Mouse (Mus musculus): ENCODE measurements around the gene Il16. TPM values are rescaled to one million over a fixed set of nuclear protein-coding genes. Genes with fewer than 3 reads are reported as not detected.

Il16 gene
- total RNA-seq, 2 experiments from 2014 or later: 2.5 to 3.4 TPM

- intact Hi-C loops (cut with DNase I): no loop called here
- no peak for DNase-seq (ENCODE audit: low spot score in 2 of 2)
These were observed 42.3 kb downstream of the Il16 start for GRCm38 (mm10) chr7:83703046-83703775.

GRCm38 (mm10) chr7:83699066-83699745 is 46.3 kb downstream of the Il16 start:
- intact Hi-C loops (cut with DNase I): loop anchor here (5.0 kb wide), 1 partner anchor 103 kb away; no protein-coding TSS in a partner anchor
- DNase-seq (ENCODE audit: low spot score in 2 of 2): no peak

DNA sequence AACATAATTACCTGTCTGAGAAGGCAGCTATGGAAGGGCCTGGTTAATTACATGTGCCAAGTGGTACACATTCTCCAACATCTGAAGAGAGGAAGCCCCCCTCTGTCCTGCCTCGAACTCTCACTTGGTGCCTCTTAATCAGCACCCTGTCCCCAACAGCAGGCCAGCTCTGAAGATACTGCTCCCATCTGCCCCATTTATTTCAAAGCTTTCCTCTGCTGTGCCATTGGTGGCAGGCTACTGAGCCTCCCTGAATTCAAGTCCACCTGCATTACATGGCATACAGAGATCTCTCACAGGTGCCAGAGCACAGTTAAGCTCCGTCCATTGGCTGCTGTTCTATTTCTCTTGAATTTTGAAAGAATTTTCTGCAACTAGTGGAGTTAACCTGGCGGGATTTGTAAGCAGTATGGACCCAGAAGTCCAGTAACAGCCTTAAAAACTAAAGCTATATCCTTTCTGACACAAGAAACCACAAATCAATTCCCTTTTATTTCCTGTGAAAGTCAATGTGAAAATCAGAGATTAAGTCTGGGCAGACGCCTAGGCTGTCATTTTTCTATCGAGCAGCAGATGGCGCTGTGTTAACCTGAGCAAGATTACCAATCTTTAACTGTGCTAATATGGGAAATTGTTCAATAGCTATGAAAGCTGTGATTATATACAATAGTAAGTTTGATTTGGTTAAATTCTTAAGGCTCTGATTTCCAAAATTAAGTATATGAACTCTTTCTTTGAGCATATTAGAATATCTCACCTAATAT is 49.9 kb downstream of the Il16 start:
- DNase-seq (ENCODE audit: low spot score in 2 of 2): no peak

GRCm38 (mm10) chr7:83682640-83683274 is 62.8 kb downstream of the Il16 start:
- no peak for DNase-seq (ENCODE audit: low spot score in 2 of 2)
- intact Hi-C loops (cut with DNase I): no loop called here

More for the DNA sequence above, 49.9 kb downstream of the Il16 start:
- intact Hi-C loops (cut with DNase I): loop anchor here (2.0 to 5.0 kb wide), 2 partner anchors 79 to 107 kb away; no protein-coding TSS in a partner anchor

GRCm38 (mm10) chr7:83678506-83678905 is 67.0 kb downstream of the Il16 start:
- intact Hi-C loops (cut with DNase I): loop anchor here (10.0 kb wide), 1 partner anchor 964 kb away; no protein-coding TSS in a partner anchor
- no peak for DNase-seq (ENCODE audit: low spot score in 2 of 2)

GRCm38 (mm10) chr7:83677296-83677695 is 68.2 kb downstream of the Il16 start:
- no peak for DNase-seq (ENCODE audit: low spot score in 2 of 2)
- intact Hi-C loops (cut with DNase I): loop anchor here (10.0 kb wide), 1 partner anchor 962 kb away; no protein-coding TSS in a partner anchor

DNA sequence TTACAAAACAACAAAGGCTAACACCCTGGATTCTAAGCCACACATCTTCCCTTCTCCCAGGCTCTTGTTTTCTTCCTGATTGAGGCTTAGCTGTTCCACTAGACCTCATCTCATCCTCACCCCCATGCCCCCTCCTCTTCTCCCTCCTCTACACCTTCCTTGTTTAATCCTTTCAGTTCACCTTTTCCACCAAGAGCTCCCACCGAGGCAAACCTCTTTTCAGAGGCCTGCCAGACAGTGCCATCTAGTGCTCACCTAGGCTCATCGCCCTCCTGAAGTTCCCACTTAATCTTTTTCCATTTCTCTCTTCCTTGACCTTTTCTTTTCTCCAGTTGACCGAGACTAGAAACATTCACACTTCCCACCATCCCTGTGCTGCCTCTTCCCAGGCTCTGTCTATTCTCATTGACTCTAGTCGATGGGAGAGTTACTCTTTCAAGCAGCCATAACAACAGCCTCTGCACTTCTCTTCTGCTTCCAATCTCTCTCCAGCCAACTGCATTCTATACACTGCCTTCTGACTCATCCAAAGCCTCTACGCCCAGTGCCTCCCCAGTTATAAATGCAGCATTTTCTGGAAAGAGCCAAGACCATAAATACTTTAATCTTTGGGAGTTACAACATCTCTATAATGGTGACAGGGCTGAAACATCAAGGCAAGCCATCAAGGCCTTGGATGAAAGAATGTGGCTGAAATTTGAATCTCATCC is 69.8 kb downstream of the Il16 start:
- no peak for DNase-seq (ENCODE audit: low spot score in 2 of 2)

DNA sequence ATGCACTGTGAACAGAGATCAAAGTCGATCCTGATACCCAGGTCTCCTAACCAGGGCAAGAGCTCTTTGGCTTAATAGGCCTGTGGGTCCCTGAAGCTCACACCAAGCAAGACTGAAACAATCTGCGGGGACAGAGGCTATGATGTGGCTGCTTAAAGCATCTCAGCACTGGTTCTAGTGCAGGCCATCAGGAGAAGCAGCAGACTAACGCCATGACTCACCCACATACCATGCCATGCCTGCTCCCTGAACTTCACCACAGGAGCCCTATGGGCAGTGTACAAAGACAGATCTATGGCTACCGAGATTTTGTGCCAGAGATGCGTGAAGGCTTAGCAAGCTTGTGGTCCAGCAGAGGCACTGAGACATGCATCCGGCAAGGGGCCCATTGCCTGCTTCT is 74.0 kb downstream of the Il16 start:
- intact Hi-C loops (cut with DNase I): loop anchor here (10.0 kb wide), 1 partner anchor 957 kb away; no protein-coding TSS in a partner anchor
- DNase-seq (ENCODE audit: low spot score in 2 of 2): no peak

More for the DNA sequence above, 69.8 kb downstream of the Il16 start:
- intact Hi-C loops (cut with DNase I): loop anchor here (1.0 to 10.0 kb wide), 2 partner anchors 107 to 961 kb away; no protein-coding TSS in a partner anchor

DNA sequence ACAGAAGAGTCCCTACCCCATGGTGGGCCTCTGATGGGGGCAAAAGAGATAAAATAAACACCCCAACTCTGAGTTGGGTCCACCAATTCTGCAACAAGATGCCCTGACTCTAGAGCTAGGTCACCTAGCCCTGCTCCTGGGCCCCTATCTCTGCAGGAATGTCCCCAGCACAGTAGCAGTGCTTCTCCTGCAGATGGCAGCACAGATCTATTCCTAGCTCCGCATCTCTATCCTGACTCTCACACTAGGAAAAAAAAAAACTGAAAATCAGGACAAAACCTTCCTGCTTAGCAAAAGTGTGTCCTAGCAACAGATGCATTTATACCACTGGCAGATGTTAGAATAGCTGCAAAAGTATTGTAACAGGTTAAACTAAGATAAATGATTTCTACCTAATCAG is 76.8 kb downstream of the Il16 start:
- intact Hi-C loops (cut with DNase I): loop anchor here (2.0 to 10.0 kb wide), 3 partner anchors 106 to 216 kb away; partner anchors contain the start of genes Mesd and Tlnrd1
- DNase-seq (ENCODE audit: low spot score in 2 of 2): peak; percentile 41 to 43

- intact Hi-C loops (cut with DNase I): loop anchor here (2.0 to 10.0 kb wide), 3 partner anchors 107 to 217 kb away; partner anchors contain the start of genes Mesd and Tlnrd1
- no peak for DNase-seq (ENCODE audit: low spot score in 2 of 2)
These were observed 77.4 kb downstream of the Il16 start for GRCm38 (mm10) chr7:83667936-83668645.

GRCm38 (mm10) chr7:83666087-83666595 is 79.4 kb downstream of the Il16 start:
- intact Hi-C loops (cut with DNase I): loop anchor here (10.0 kb wide), 2 partner anchors 139 to 219 kb away; partner anchors contain the start of genes Mesd and Tlnrd1
- no peak for DNase-seq (ENCODE audit: low spot score in 2 of 2)

- intact Hi-C loops (cut with DNase I): loop anchor here (10.0 kb wide), 2 partner anchors 142 to 222 kb away; partner anchors contain the start of genes Mesd and Tlnrd1
- DNase-seq (ENCODE audit: low spot score in 2 of 2): no peak
These were observed 82.7 kb downstream of the Il16 start for GRCm38 (mm10) chr7:83662711-83663375.

DNA sequence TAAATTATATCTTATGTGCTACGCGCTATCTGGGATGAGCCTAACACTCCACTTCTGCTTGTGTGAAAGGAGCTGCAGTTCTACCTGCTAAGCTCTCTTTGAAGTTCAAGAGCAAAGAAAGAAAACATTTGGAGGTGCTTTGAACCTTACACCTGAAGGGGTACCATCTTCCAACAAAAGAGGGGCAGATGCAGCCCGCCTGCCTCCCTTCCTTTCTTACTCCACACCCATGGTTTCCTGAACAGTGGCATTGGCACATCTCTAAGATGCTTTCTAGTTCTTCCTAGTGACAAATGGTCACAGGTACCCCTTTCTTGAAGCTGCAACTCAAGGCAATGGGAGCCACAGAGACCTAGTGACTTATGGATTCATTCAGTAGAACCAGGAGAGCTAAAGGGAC is 83.8 kb downstream of the Il16 start:
- intact Hi-C loops (cut with DNase I): loop anchor here (10.0 kb wide), 2 partner anchors 143 to 223 kb away; partner anchors contain the start of genes Mesd and Tlnrd1
- DNase-seq (ENCODE audit: low spot score in 2 of 2): no peak

DNA sequence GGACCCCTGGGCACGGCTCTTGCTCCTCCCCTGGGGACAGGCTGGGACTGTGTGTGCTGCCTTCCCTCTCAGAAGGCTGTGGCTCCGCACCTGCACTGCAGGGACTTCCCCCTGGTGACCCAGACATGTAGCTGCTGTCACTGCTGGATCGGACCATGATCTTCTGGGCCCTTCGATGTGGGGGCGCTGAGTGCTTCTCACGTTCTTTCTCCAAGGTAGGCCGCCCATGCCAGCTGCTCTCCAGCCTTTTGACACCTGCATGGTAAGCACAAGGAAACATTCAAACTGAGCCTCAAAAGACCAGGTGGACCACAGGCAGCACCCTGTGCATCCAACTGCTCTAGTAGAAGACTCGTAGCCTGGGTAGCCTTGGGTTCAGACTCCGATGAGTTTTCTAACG is 84.5 kb downstream of the Il16 start:
- no peak for DNase-seq (ENCODE audit: low spot score in 2 of 2)
- intact Hi-C loops (cut with DNase I): loop anchor here (10.0 kb wide), 2 partner anchors 144 to 224 kb away; partner anchors contain the start of genes Mesd and Tlnrd1

DNA sequence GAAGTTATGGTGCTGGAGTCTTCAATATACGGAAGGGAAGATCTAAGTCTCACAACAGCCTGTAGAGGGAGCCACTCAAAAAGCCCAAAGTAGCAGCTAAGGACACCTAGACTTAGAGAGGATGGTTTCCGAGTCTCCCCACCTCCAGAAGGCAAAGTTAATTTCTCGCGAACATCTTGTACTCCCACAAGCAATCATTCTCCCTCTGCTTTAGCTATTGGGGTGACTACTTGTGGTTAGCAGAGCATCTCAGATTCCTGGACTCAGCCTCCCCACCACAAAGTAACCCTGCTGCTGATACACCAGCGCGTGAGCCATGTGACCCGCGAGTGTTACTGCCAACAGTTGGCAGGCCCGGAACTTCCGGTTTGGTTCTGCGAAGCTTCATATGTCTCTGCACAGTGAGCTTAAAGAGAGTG is 85.2 kb downstream of the Il16 start:
- intact Hi-C loops (cut with DNase I): loop anchor here (10.0 kb wide), 2 partner anchors 145 to 225 kb away; partner anchors contain the start of genes Mesd and Tlnrd1
- no peak for DNase-seq (ENCODE audit: low spot score in 2 of 2)

DNA sequence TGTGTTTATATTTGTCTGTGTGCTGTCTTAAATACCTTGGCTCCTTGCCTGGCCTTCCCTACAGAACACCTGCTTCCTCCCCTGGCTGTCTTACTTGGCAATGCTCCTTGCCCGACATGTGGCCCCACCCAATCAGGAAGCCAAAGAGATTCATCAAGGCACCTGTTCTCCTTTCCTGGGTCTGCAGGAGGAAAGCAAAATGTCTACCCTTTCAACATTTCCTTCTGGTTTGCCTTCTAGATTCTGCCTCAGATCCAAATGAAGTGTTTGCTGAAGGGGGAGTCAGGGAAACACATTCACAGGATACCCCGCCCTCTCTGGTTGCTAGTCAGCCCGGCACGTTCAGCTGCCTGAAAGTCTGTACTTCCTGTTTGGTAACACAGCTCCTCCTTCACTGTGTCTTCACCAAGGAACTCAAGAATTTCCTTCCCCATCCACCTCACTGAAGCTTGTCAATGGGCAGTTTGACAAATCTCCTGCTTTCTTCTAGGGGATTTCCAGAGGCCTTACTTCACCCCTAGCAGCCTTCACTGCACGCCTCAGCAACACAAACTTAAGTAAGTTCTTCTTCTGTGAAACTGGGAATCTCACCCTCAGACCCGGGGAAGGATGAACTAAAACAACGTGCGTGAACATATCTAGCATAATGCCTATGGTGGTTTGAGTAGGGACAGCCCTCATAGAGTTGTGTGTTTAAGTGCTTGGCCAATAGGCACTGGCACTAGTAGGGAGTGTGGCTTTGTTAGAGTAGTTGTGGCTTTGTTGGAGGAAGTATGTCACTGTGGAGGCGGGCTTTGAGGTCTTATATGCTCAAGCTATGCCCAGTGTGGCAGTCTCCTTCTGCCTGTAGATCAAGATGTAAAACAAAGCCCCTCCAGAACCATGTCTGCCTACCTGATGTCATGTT is 86.1 kb downstream of the Il16 start:
- intact Hi-C loops (cut with DNase I): loop anchor here (10.0 kb wide), 2 partner anchors 145 to 225 kb away; partner anchors contain the start of genes Mesd and Tlnrd1
- no peak for DNase-seq (ENCODE audit: low spot score in 2 of 2)
